ENCODE assay signal across 22 mouse cellular contexts in genomic region chr3:21948074-21948659, GRCm38 (mm10).
DNase-seq lines count a peak whose midpoint lies in the region; ATAC-seq and TF ChIP-seq lines count a peak whose summit lies in the region.
"Had no signal": no experiment of that assay in that cellular context is flagged by ENCODE, and none has a peak within 500 bp of the region (broad histone marks: within the 10 kb centered on the region; RNA-seq: fewer than 3 reads in every experiment).

No protein-coding gene starts in this region.

- H3K9me3 ChIP-seq in forebrain, embryonic 11.5 days (ENCODE audit: control insufficient read depth, low read length), result no peaks in the 10 kb centered on the region
- no peaks in the 10 kb centered on the region for H3K9me3 ChIP-seq in forebrain, postnatal 0 days (ENCODE audit: low read length)
- no peaks in the 10 kb centered on the region for H3K9me3 ChIP-seq in lung, embryonic 14.5 days (ENCODE audit: low read depth, low read length)
- no peaks in the 10 kb centered on the region for H3K9me3 ChIP-seq in neural tube, embryonic 13.5 days
- no peaks in the 10 kb centered on the region for H3K9me3 ChIP-seq in neural tube, embryonic 15.5 days (replicated peaks)
- no peaks in the 10 kb centered on the region for H3K9me3 ChIP-seq in limb, embryonic 10.5 days (replicated peaks)
- H3K9me3 ChIP-seq: embryonic facial prominence, embryonic 15.5 days; intestine, embryonic 15.5 days had no signal

- H3K4me2 ChIP-seq in forebrain, embryonic 11.5 days (ENCODE audit: low read depth, low read length, severe bottlenecking), result no peak overlapping the region
- H3K4me2 ChIP-seq in forebrain, postnatal 0 days (ENCODE audit: low read depth), result no peak overlapping the region
- no peak overlapping the region for H3K4me2 ChIP-seq in lung, embryonic 14.5 days
- H3K4me2 ChIP-seq in neural tube, embryonic 13.5 days, result no peak overlapping the region
- no peak overlapping the region for H3K4me2 ChIP-seq in neural tube, embryonic 15.5 days
- H3K4me2 ChIP-seq: embryonic facial prominence, embryonic 15.5 days; intestine, embryonic 15.5 days had no signal

- no peak overlapping the region for H3K27ac ChIP-seq in forebrain, embryonic 11.5 days (ENCODE audit: low read depth, low read length)
- no peak overlapping the region for H3K27ac ChIP-seq in forebrain, postnatal 0 days (ENCODE audit: low read depth, low read length)
- H3K27ac ChIP-seq in lung, embryonic 14.5 days (ENCODE audit: low read depth), result peak overlapping the region; percentile 28; the same call in 1 of the 2 replicates
- H3K27ac ChIP-seq in neural tube, embryonic 13.5 days (replicated peaks), result 0 out of 2 replicates have a peak overlapping the region, but pooled peaks have one; percentile 54
- no peak overlapping the region for H3K27ac ChIP-seq in neural tube, embryonic 15.5 days (replicated peaks)
- H3K27ac ChIP-seq in limb, embryonic 10.5 days, result no peak overlapping the region
- H3K27ac ChIP-seq: embryonic facial prominence, embryonic 15.5 days; gastrocnemius, adult 2 months; intestine, embryonic 15.5 days; layer of hippocampus, adult 2 months; macrophage had no signal

- H3K27me3 ChIP-seq in forebrain, embryonic 11.5 days (ENCODE audit: control insufficient read depth, insufficient read depth, low read length), result no peaks in the 10 kb centered on the region
- no peaks in the 10 kb centered on the region for H3K27me3 ChIP-seq in forebrain, postnatal 0 days (ENCODE audit: insufficient read depth, low read length)
- no peaks in the 10 kb centered on the region for H3K27me3 ChIP-seq in lung, embryonic 14.5 days (ENCODE audit: insufficient read depth, low read length)
- H3K27me3 ChIP-seq in neural tube, embryonic 13.5 days, result no peaks in the 10 kb centered on the region
- no peaks in the 10 kb centered on the region for H3K27me3 ChIP-seq in neural tube, embryonic 15.5 days (replicated peaks)
- no peaks in the 10 kb centered on the region for H3K27me3 ChIP-seq in limb, embryonic 10.5 days (ENCODE audit: low read depth, poor library complexity, severe bottlenecking)
- H3K27me3 ChIP-seq: embryonic facial prominence, embryonic 15.5 days; intestine, embryonic 15.5 days had no signal

- H3K4me1 ChIP-seq in forebrain, embryonic 11.5 days (replicated peaks; ENCODE audit: control insufficient read depth, insufficient read depth, low read length), result peaks cover 3% of the 10 kb centered on the region; the same call in 1 of the 2 replicates
- H3K4me1 ChIP-seq in forebrain, postnatal 0 days (ENCODE audit: insufficient read depth), result no peaks in the 10 kb centered on the region
- H3K4me1 ChIP-seq in lung, embryonic 14.5 days (ENCODE audit: insufficient read depth), result 0 out of 2 replicates have a peak, but pooled peaks cover 4% of the 10 kb centered on the region
- peaks cover 28% of the 10 kb centered on the region for H3K4me1 ChIP-seq in neural tube, embryonic 13.5 days (replicated peaks)
- H3K4me1 ChIP-seq in neural tube, embryonic 15.5 days, result peaks cover 7% of the 10 kb centered on the region; the same call in 1 of the 2 replicates
- peaks cover 27% of the 10 kb centered on the region for H3K4me1 ChIP-seq in limb, embryonic 10.5 days

- no peak overlapping the region for H3K4me3 ChIP-seq in forebrain, embryonic 11.5 days (ENCODE audit: low read depth, low read length)
- no peak overlapping the region for H3K4me3 ChIP-seq in forebrain, postnatal 0 days (ENCODE audit: low read depth, low read length)
- no peak overlapping the region for H3K4me3 ChIP-seq in lung, embryonic 14.5 days (ENCODE audit: low read depth, low read length)
- no peak overlapping the region for H3K4me3 ChIP-seq in neural tube, embryonic 13.5 days
- no peak overlapping the region for H3K4me3 ChIP-seq in neural tube, embryonic 15.5 days (replicated peaks)
- no peak overlapping the region for H3K4me3 ChIP-seq in limb, embryonic 10.5 days
- H3K4me3 ChIP-seq: embryonic facial prominence, embryonic 15.5 days; gastrocnemius, adult 2 months; intestine, embryonic 15.5 days; layer of hippocampus, adult 2 months had no signal

- no peak for DNase-seq in forebrain, embryonic 11.5 days (ENCODE audit: low spot score)
- DNase-seq in forebrain, postnatal 0 days, result no peak
- DNase-seq in lung, embryonic 14.5 days, result no peak
- DNase-seq in lung, adult 18-20 months, result no peak
- DNase-seq in ovary, postnatal 36 days (ENCODE audit: low spot score), result no peak
- no peak for DNase-seq in limb, embryonic 10.5 days (ENCODE audit: low spot score)
- DNase-seq: adrenal gland, postnatal 14 days; cerebellum, adult 9-10 months; gastrocnemius, adult 2 months; heart, postnatal 4 days; kidney, adult 9 months; kidney, postnatal 25 days; liver, postnatal 0 days; right cerebral cortex, adult 18-20 months; right cerebral cortex, postnatal 4 days; thymus, postnatal 25 days had no signal

- TF ChIP-seq CTCF in forebrain, postnatal 0 days (IDR thresholded peaks at IDR 0.05; ENCODE audit: low read depth), result no peak
- no peak for TF ChIP-seq CTCF in lung, embryonic 14.5 days (IDR thresholded peaks at IDR 0.05; ENCODE audit: low read depth)

- 58% methylated on average over 4 of the region's 4 CpGs for WGBS in forebrain, embryonic 11.5 days
- WGBS in forebrain, postnatal 0 days, result 69% methylated on average over 4 of the region's 4 CpGs
- 65% methylated on average over 4 of the region's 4 CpGs for WGBS in lung, embryonic 14.5 days
- 58% methylated on average over 4 of the region's 4 CpGs for WGBS in neural tube, embryonic 13.5 days
- 53% methylated on average over 4 of the region's 4 CpGs for WGBS in neural tube, embryonic 15.5 days
- WGBS in limb, embryonic 10.5 days, result 72% methylated on average over 4 of the region's 4 CpGs

- no peaks in the 10 kb centered on the region for H3K36me3 ChIP-seq in forebrain, embryonic 11.5 days (ENCODE audit: control insufficient read depth, insufficient read depth, low read length)
- H3K36me3 ChIP-seq in forebrain, postnatal 0 days (ENCODE audit: insufficient read depth), result no peaks in the 10 kb centered on the region
- H3K36me3 ChIP-seq in lung, embryonic 14.5 days (ENCODE audit: insufficient read depth), result no peaks in the 10 kb centered on the region
- no peaks in the 10 kb centered on the region for H3K36me3 ChIP-seq in neural tube, embryonic 13.5 days
- H3K36me3 ChIP-seq in neural tube, embryonic 15.5 days, result no peaks in the 10 kb centered on the region
- no peaks in the 10 kb centered on the region for H3K36me3 ChIP-seq in limb, embryonic 10.5 days
- H3K36me3 ChIP-seq: embryonic facial prominence, embryonic 15.5 days; intestine, embryonic 15.5 days had no signal

- H3K9ac ChIP-seq in forebrain, embryonic 11.5 days (ENCODE audit: low read length), result no peak overlapping the region
- H3K9ac ChIP-seq in forebrain, postnatal 0 days, result no peak overlapping the region
- no peak overlapping the region for H3K9ac ChIP-seq in lung, embryonic 14.5 days
- no peak overlapping the region for H3K9ac ChIP-seq in neural tube, embryonic 13.5 days
- H3K9ac ChIP-seq in neural tube, embryonic 15.5 days (replicated peaks), result no peak overlapping the region
- H3K9ac ChIP-seq: embryonic facial prominence, embryonic 15.5 days; intestine, embryonic 15.5 days; liver, postnatal 0 days had no signal

- ATAC-seq in forebrain, embryonic 11.5 days (replicated peaks; ENCODE audit: low FRiP score), result 0 out of 2 replicates have a peak, but pooled peaks have one; percentile 2
- ATAC-seq in forebrain, postnatal 0 days, result no peak
- ATAC-seq in lung, embryonic 14.5 days (ENCODE audit: insufficient read depth), result no peak
- no peak for ATAC-seq in neural tube, embryonic 13.5 days (ENCODE audit: low read depth)
- ATAC-seq in neural tube, embryonic 15.5 days (ENCODE audit: low FRiP score), result no peak
- ATAC-seq: intestine, embryonic 15.5 days; liver, postnatal 0 days had no signal

Comparison
In these comparisons a context has a peak if more than half of its experiments do, and no peak if none do; other contexts are left out.
1. H3K27ac ChIP-seq: peak in lung, embryonic 14.5 days (single experiment) and neural tube, embryonic 13.5 days (single experiment); none in forebrain, embryonic 11.5 days (single experiment), forebrain, postnatal 0 days (single experiment), neural tube, embryonic 15.5 days (single experiment) and limb, embryonic 10.5 days (single experiment).